Mouse (Mus musculus): ENCODE measurements at regions not wholly inside any gene's neighbourhood (a gene's known extent, or its start where the extent isn't known, plus 50 kb on each side); places are given as distances from the start of the nearest gene placed in this dataset.

DNA sequence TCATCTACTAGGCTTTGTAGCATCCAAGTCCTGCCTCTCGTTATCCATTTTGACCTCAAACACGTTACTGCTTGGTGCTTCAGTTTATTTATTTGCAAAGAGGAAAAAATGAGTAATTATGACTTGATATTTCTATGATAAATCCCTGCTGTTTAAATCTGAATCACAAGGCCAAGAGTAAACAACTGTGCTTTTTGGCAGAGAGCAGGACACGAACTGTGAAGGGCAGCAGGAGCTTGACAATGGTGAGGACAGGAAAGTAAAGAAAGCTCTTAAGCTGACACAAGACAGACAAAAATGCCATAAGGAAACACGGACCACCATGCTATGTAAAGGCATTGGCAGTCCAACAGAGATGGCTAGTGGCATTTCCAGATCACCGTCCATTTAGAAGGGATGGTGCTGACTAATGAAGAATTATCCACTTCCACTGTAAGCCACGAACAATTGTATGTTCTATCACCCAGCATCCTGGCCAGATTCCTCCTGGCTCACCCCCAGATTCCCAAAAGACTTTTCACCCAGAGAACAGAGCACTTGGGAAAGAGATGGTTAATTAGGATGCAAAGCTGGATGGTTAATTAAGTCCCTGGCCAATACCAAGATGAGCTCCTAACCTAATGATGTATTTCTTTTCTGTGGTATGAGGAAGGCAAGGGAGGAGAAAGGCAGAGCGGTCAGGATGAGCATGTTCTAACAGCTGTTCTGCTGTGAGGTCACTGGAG, 476.1 kb upstream of the Cdh5 start:
- TF ChIP-seq POLR2A (IDR thresholded peaks at IDR 0.05; ENCODE audit: insufficient read length, low read depth) (no peak), SRF (IDR thresholded peaks at IDR 0.05; ENCODE audit: control insufficient read depth, insufficient read length, low read depth) (no peak), TCF12 (IDR thresholded peaks at IDR 0.05; ENCODE audit: insufficient read depth, poor library complexity, severe bottlenecking) (no peak), MYOG (IDR thresholded peaks at IDR 0.05; ENCODE audit: control insufficient read depth in 1 of 3, insufficient read depth in 1 of 3, insufficient read length in 2 of 3, low read depth in 2 of 3) (no peak), E2F4 (IDR thresholded peaks at IDR 0.05; ENCODE audit: insufficient read depth) (no peak), MAX (IDR thresholded peaks at IDR 0.05; ENCODE audit: low read depth) (no peak), USF1 (IDR thresholded peaks at IDR 0.05; ENCODE audit: low read depth) (no peak), REST (IDR thresholded peaks at IDR 0.05; ENCODE audit: insufficient read depth, insufficient read length) (no peak)

All from myocyte (in vitro differentiated cells).